Mouse (Mus musculus) C2C12 (cell line): ENCODE measurements at regions not wholly inside any gene's neighbourhood (a gene's known extent, or its start where the extent isn't known, plus 50 kb on each side); places are given as distances from the start of the nearest gene placed in this dataset.

Experiments
- CTCF ChIP-seq: IDR thresholded peaks from one replicate; pipeline ENCODE4 v1.5.1; 2011; ENCODE audit not compliant: control insufficient read depth, insufficient read depth, insufficient read length
- FOSL1 ChIP-seq: IDR thresholded peaks from one replicate; pipeline ENCODE4 v1.8.0; 2011; ENCODE audit warnings: mild to moderate bottlenecking, low read length; ENCODE audit not compliant: poor library complexity, insufficient read depth, severe bottlenecking
- MAX ChIP-seq: IDR thresholded peaks from one replicate; pipeline ENCODE4 v1.6.1; 2011; ENCODE audit warnings: mild to moderate bottlenecking, control low read depth
- MYOD1 ChIP-seq: IDR thresholded peaks from one replicate; pipeline ENCODE4 v1.6.1; 2011; ENCODE audit warnings: low read depth; ENCODE audit not compliant: control insufficient read depth, insufficient read length
- MYOG ChIP-seq: IDR thresholded peaks from one replicate; pipeline ENCODE4 v1.6.1; 2011; ENCODE audit not compliant: control insufficient read depth, insufficient read length; ENCODE audit errors: extremely low read depth
- USF1 ChIP-seq: IDR thresholded peaks from one replicate; pipeline ENCODE4 v1.6.1; 2011; ENCODE audit warnings: low read depth, mild to moderate bottlenecking, control low read depth, moderate library complexity

GRCm38 (mm10) chr4:55960063-55960462 is 427.8 kb upstream of the Klf4 start:
- TF ChIP-seq MYOD1 (no peak), CTCF (no peak), MYOG (no peak), MAX (no peak), USF1 (no peak), FOSL1 (no peak)
